Comparison of ENCODE assay signal across 18 mouse cellular contexts in genomic region chr6:129273662-129274061, GRCm38 (mm10). TPM values are rescaled to one million over a fixed set of nuclear protein-coding genes. Genes with fewer than 3 reads are reported as not detected.
DNase-seq lines count a peak whose midpoint lies in the region; ATAC-seq and TF ChIP-seq lines count a peak whose summit lies in the region.
"Had no signal": no experiment of that assay in that cellular context is flagged by ENCODE, and none has a peak within 500 bp of the region (broad histone marks: within the 10 kb centered on the region; RNA-seq: fewer than 3 reads in every experiment).

No protein-coding gene starts in this region.

- TF ChIP-seq EP300 in CH12.LX (IDR thresholded peaks at IDR 0.05; ENCODE audit: low read length) = peak; percentile 75

- H3K9me3 ChIP-seq in CH12.LX (replicated peaks; ENCODE audit: low read length) = no peaks in the 10 kb centered on the region
- H3K9me3 ChIP-seq in liver, embryonic 15.5 days (replicated peaks) = no peaks in the 10 kb centered on the region
- H3K9me3 ChIP-seq: embryonic facial prominence, embryonic 10.5 days; limb, embryonic 13.5 days had no signal

- TF ChIP-seq CTCF in CH12.LX (conservative IDR thresholded peaks at IDR 0.05 in 1 of 2, IDR thresholded peaks at IDR 0.05 in 1 of 2; ENCODE audit: low read depth in 2 of 2, low read length in 2 of 2) = no peak

- dilution Hi-C loops in CH12.LX (cut with MboI; ENCODE audit: extremely low pct_ligation_motif_present, extremely low pct_unique_long_range_greater_than_20kb, low sequenced_read_pairs) = no loop called here

- no peak; the same call in 1 of the 2 replicates for TF ChIP-seq RAD21 in CH12.LX (IDR thresholded peaks at IDR 0.05; ENCODE audit: low read depth, low read length)

- H3K79me2 ChIP-seq in CH12.LX (replicated peaks; ENCODE audit: control insufficient read depth, extremely low read depth, insufficient read depth, poor library complexity, severe bottlenecking) = peaks cover 51% of the 10 kb centered on the region

- 38% methylated on average over 3 of the region's 3 CpGs for WGBS in liver, embryonic 15.5 days (ENCODE audit: insufficient replicate concordance)

- peaks cover 26 to 41% of the 10 kb centered on the region in 2 experiments for H3K36me3 ChIP-seq in CH12.LX (replicated peaks in 1 of 2; ENCODE audit: control insufficient read depth in 1 of 2, insufficient read depth in 1 of 2, low read length in 1 of 2)
- no peaks in the 10 kb centered on the region for H3K36me3 ChIP-seq in liver, embryonic 15.5 days (replicated peaks)
- H3K36me3 ChIP-seq: embryonic facial prominence, embryonic 10.5 days; limb, embryonic 13.5 days had no signal

- in situ Hi-C loops in CH12.LX (cut with MboI; ENCODE audit: low pct_ligation_motif_present, low pct_unique_long_range_greater_than_20kb, low sequenced_read_pairs) = loop anchor here (25.0 kb wide), 1 partner anchor 264 kb away; the partner anchor contains the start of gene Gabarapl1

- peak; percentile 47 for TF ChIP-seq POLR2A in CH12.LX (IDR thresholded peaks at IDR 0.05; ENCODE audit: low read depth, low read length)

- DNase-seq in thymus, adult 18-20 months = peak; percentile 5 to 36
- no peak for DNase-seq in thymus, postnatal 25 days
- peak; percentile 93 for DNase-seq in CH12.LX (ENCODE audit: extremely low read depth)
- no peak for DNase-seq in neural tube, embryonic 10.5 days (ENCODE audit: extremely low spot score, low spot score)
- DNase-seq in cerebellum, postnatal 25 days = no peak
- DNase-seq: cerebellum, adult 2 months; heart, postnatal 10 days; kidney, adult 11 months; kidney, postnatal 4 days; retina, postnatal 1 day had no signal

- peaks cover 16 to 40% of the 10 kb centered on the region in 2 experiments for H3K4me1 ChIP-seq in CH12.LX (ENCODE audit: control insufficient read depth in 1 of 2, insufficient read depth in 2 of 2)
- H3K4me1 ChIP-seq in liver, embryonic 15.5 days (replicated peaks) = no peaks in the 10 kb centered on the region
- H3K4me1 ChIP-seq: embryonic facial prominence, embryonic 10.5 days; limb, embryonic 13.5 days had no signal

- no peak for ATAC-seq in liver, embryonic 15.5 days (ENCODE audit: insufficient read depth)
- ATAC-seq in neutrophil, adult 5-6 weeks (ENCODE audit: extremely low read depth, insufficient number of reproducible peaks, low FRiP score, poor library complexity, severe bottlenecking) = peak; percentile 80

- peak overlapping the region; percentile 77 to 90 (median 83) for H3K4me3 ChIP-seq in CH12.LX (replicated peaks in 1 of 3; ENCODE audit: low read depth in 2 of 3, low read length in 2 of 3, poor library complexity in 1 of 3)
- H3K4me3 ChIP-seq in liver, embryonic 15.5 days (replicated peaks) = no peak overlapping the region
- H3K4me3 ChIP-seq: embryonic facial prominence, embryonic 10.5 days; left cerebral cortex, adult 2 months; limb, embryonic 13.5 days had no signal

- H3K27me3 ChIP-seq in CH12.LX (replicated peaks) = no peaks in the 10 kb centered on the region
- no peaks in the 10 kb centered on the region for H3K27me3 ChIP-seq in liver, embryonic 15.5 days
- H3K27me3 ChIP-seq: limb, embryonic 13.5 days had no signal

- peak overlapping the region; percentile 69 for H3K27ac ChIP-seq in CH12.LX (ENCODE audit: insufficient read depth, low read depth)
- no peak overlapping the region for H3K27ac ChIP-seq in liver, embryonic 15.5 days (replicated peaks)
- H3K27ac ChIP-seq: embryonic facial prominence, embryonic 10.5 days; left cerebral cortex, adult 2 months; limb, embryonic 13.5 days had no signal

- H3K9ac ChIP-seq in CH12.LX (ENCODE audit: insufficient read depth, low read depth) = peak overlapping the region; percentile 98
- H3K9ac ChIP-seq in liver, embryonic 15.5 days = no peak overlapping the region
- H3K9ac ChIP-seq: limb, embryonic 13.5 days had no signal

- H3K4me2 ChIP-seq in CH12.LX (ENCODE audit: insufficient read depth, low read depth, poor library complexity, severe bottlenecking) = 0 out of 2 replicates have a peak overlapping the region, but pooled peaks have one; percentile 6
- H3K4me2 ChIP-seq in liver, embryonic 15.5 days = peak overlapping the region; percentile 1; the same call in 1 of the 2 replicates
- H3K4me2 ChIP-seq: limb, embryonic 13.5 days had no signal

TF ChIP-seq in CH12.LX, 34 proteins besides CTCF, POLR2A, EP300 and RAD21:
- TF ChIP-seq IRF4 (IDR thresholded peaks at IDR 0.05; ENCODE audit: low read depth, low read length) = peak; percentile 68
- TF ChIP-seq JUND (conservative IDR thresholded peaks at IDR 0.05; ENCODE audit: low read depth, low read length) = 0 out of 2 replicates have a peak, but pooled peaks have one; percentile 5
- no peak for TF ChIP-seq ZKSCAN1 (IDR thresholded peaks at IDR 0.05; ENCODE audit: borderline replicate concordance, low read depth, low read length)
- peak; percentile 97 for TF ChIP-seq SIN3A (IDR thresholded peaks at IDR 0.05; ENCODE audit: low read length)
- TF ChIP-seq UBTF (IDR thresholded peaks at IDR 0.05; ENCODE audit: low read depth, low read length) = no peak
- TF ChIP-seq USF2 (conservative IDR thresholded peaks at IDR 0.05; ENCODE audit: low read depth, low read length) = peak; percentile 75
- TF ChIP-seq ZMIZ1 (IDR thresholded peaks at IDR 0.05; ENCODE audit: low read depth, low read length) = peak; percentile 79
- no peak; the same call in 1 of the 2 replicates for TF ChIP-seq CHD2 (IDR thresholded peaks at IDR 0.05; ENCODE audit: low read length)
- TF ChIP-seq BHLHE40 (IDR thresholded peaks at IDR 0.05; ENCODE audit: low read depth, low read length) = peak; percentile 88
- no peak for TF ChIP-seq SMC3 (IDR thresholded peaks at IDR 0.05; ENCODE audit: low read depth, low read length)
- 0 out of 2 replicates have a peak, but pooled peaks have one; percentile 20 for TF ChIP-seq CHD1 (IDR thresholded peaks at IDR 0.05; ENCODE audit: low read depth, low read length)
- TF ChIP-seq ELF1 (IDR thresholded peaks at IDR 0.05; ENCODE audit: low read depth, low read length) = no peak
- no peak for TF ChIP-seq ZC3H11A (IDR thresholded peaks at IDR 0.05; ENCODE audit: low read depth, low read length)
- peak; percentile 30; the same call in 1 of the 2 replicates for TF ChIP-seq POLR2AphosphoS2 (IDR thresholded peaks at IDR 0.05; ENCODE audit: low read depth, low read length)
- no peak for TF ChIP-seq KAT2A (IDR thresholded peaks at IDR 0.05; ENCODE audit: insufficient replicate concordance, low read length)
- TF ChIP-seq MYC (IDR thresholded peaks at IDR 0.05; ENCODE audit: low read depth, low read length) = peak; percentile 77
- no peak for TF ChIP-seq GABPA (IDR thresholded peaks at IDR 0.05; ENCODE audit: insufficient replicate concordance, low read depth, low read length)
- peak; percentile 79 for TF ChIP-seq ETS1 (conservative IDR thresholded peaks at IDR 0.05; ENCODE audit: low read depth, low read length)
- TF ChIP-seq MAX (IDR thresholded peaks at IDR 0.05; ENCODE audit: low read length) = peak; percentile 92
- TF ChIP-seq JUN (IDR thresholded peaks at IDR 0.05; ENCODE audit: insufficient read depth, low read depth, low read length) = peak; percentile 53; the same call in 1 of the 2 replicates
- TF ChIP-seq TBP (conservative IDR thresholded peaks at IDR 0.05; ENCODE audit: low read depth, low read length) = no peak
- TF ChIP-seq MAZ (IDR thresholded peaks at IDR 0.05; ENCODE audit: low read depth, low read length) = peak; percentile 51; the same call in 1 of the 2 replicates
- TF ChIP-seq E2F4 (IDR thresholded peaks at IDR 0.05; ENCODE audit: insufficient replicate concordance, low read depth, low read length) = no peak
- peak; percentile 70 for TF ChIP-seq MEF2A (IDR thresholded peaks at IDR 0.05; ENCODE audit: borderline replicate concordance, low read depth, low read length)
- TF ChIP-seq NELFE (IDR thresholded peaks at IDR 0.05; ENCODE audit: low read depth, low read length) = no peak
- peak; percentile 77 for TF ChIP-seq USF1 (IDR thresholded peaks at IDR 0.05; ENCODE audit: low read depth, low read length)
- no peak for TF ChIP-seq ZNF384 (IDR thresholded peaks at IDR 0.05; ENCODE audit: low read depth, low read length)
- peak; percentile 62; the same call in 1 of the 2 replicates for TF ChIP-seq TCF12 (IDR thresholded peaks at IDR 0.05; ENCODE audit: low read depth, low read length)
- no peak for TF ChIP-seq NRF1 (IDR thresholded peaks at IDR 0.05; ENCODE audit: low read depth, low read length)
- TF ChIP-seq MAFK (IDR thresholded peaks at IDR 0.05; ENCODE audit: insufficient replicate concordance, low read length) = no peak
- no peak for TF ChIP-seq HCFC1 (IDR thresholded peaks at IDR 0.05; ENCODE audit: low read depth, low read length)
- TF ChIP-seq RCOR1 (conservative IDR thresholded peaks at IDR 0.05; ENCODE audit: low read depth, low read length) = peak; percentile 60; the same call in 1 of the 2 replicates
- TF ChIP-seq PAX5 (IDR thresholded peaks at IDR 0.05; ENCODE audit: low read length) = no peak
- peak; percentile 95 for TF ChIP-seq MXI1 (IDR thresholded peaks at IDR 0.05; ENCODE audit: low read depth, low read length)

RNA-seq across cellular contexts. Expression of gene Cd69, which starts 1.6 kb away (rescaled TPM):
- total RNA-seq in CH12.LX (2012; rRNA removed) (112 and 132 TPM in 2 replicates), CH12.LX (2014; rRNA removed) (229 and 269 TPM in 2 replicates)
- 71.2 and 71.3 TPM in 2 replicates for polyA plus RNA-seq in CH12.LX (2012; ENCODE audit: insufficient read length, low read depth)
- 0.93 and 1.2 TPM in 2 replicates for polyA plus RNA-seq in liver, embryonic 15.5 days (2015; fragmentation: Nextera tagmentation; extraction: Ambion mirVana)
- 295 and 306 TPM in 2 replicates for total RNA-seq in neutrophil, adult 5-6 weeks (2017)
- total RNA-seq: left cerebral cortex, adult 2 months; MEL had no signal
- polyA plus RNA-seq: embryonic facial prominence, embryonic 10.5 days; neural tube, embryonic 11.5 days had no signal

RNA-seq across cellular contexts. Expression of gene 4922502D21Rik, which starts 57.9 kb away (rescaled TPM):
- 2.0 and 2.8 TPM in 2 replicates for total RNA-seq in CH12.LX (2012; rRNA removed)
- 0.23 and 0.42 TPM in 2 replicates for total RNA-seq in CH12.LX (2014; rRNA removed)
- polyA plus RNA-seq in CH12.LX (2012; ENCODE audit: insufficient read length, low read depth) = 0.46 and 0.61 TPM in 2 replicates
- not detected in 2 replicates for polyA plus RNA-seq in liver, embryonic 15.5 days (2015; fragmentation: Nextera tagmentation; extraction: Ambion mirVana)
- total RNA-seq in neutrophil, adult 5-6 weeks (2017) = 0.37 TPM in 1 of 2 replicates, not detected in the other
- total RNA-seq: heart, adult 18-20 months; heart, postnatal 10 days; left cerebral cortex, adult 2 months; MEL had no signal
- polyA plus RNA-seq: cerebellum, adult 2 months; embryonic facial prominence, embryonic 10.5 days; limb, embryonic 13.5 days; neural tube, embryonic 11.5 days had no signal

Comparison
In these comparisons a context has a peak if more than half of its experiments do, and no peak if none do; other contexts are left out.
1. DNase-seq: peak in thymus, adult 18-20 months (2 of 2) and CH12.LX (single experiment); none in thymus, postnatal 25 days (single experiment), neural tube, embryonic 10.5 days (single experiment) and cerebellum, postnatal 25 days (0 of 2).